Mouse (Mus musculus): Measurements from ENCODE around the gene BC029722. TPM values are rescaled to one million over a fixed set of nuclear protein-coding genes. Genes with fewer than 3 reads are reported as not detected.

The BC029722 gene
- polyA plus RNA-seq, 1 experiment from 2014 or later: 5.6 TPM

Other genes with a start within 250 kb of the BC029722 start
- 77.8 and 81.1 TPM in 2 replicates for gene Gss, start 226.6 kb downstream of the BC029722 start, polyA plus RNA-seq (2015; fragmentation: Nextera tagmentation; extraction: Ambion mirVana)
- gene Myh7b, start 208.2 kb downstream of the BC029722 start, polyA plus RNA-seq (2015; fragmentation: Nextera tagmentation; extraction: Ambion mirVana): 0.94 and 1.7 TPM in 2 replicates
- gene Trpc4ap, start 127.0 kb downstream of the BC029722 start, polyA plus RNA-seq (2015; fragmentation: Nextera tagmentation; extraction: Ambion mirVana): 49.7 and 50.7 TPM in 2 replicates
- gene Edem2, start 90.0 kb downstream of the BC029722 start, polyA plus RNA-seq (2015; fragmentation: Nextera tagmentation; extraction: Ambion mirVana): 29.5 and 30.3 TPM in 2 replicates
- not detected in 2 replicates for gene Gm17581, start 83.6 kb downstream of the BC029722 start, polyA plus RNA-seq (2015; fragmentation: Nextera tagmentation; extraction: Ambion mirVana)
- 0.96 and 1.4 TPM in 2 replicates for gene Procr, start 68.3 kb downstream of the BC029722 start, polyA plus RNA-seq (2015; fragmentation: Nextera tagmentation; extraction: Ambion mirVana)
- gene Mmp24, start 44.1 kb downstream of the BC029722 start, polyA plus RNA-seq (2015; fragmentation: Nextera tagmentation; extraction: Ambion mirVana): not detected in 2 replicates
- 108 TPM in 2 replicates for gene Eif6, start 7.5 kb upstream of the BC029722 start, polyA plus RNA-seq (2015; fragmentation: Nextera tagmentation; extraction: Ambion mirVana)
- gene Fam83c, start 15.4 kb upstream of the BC029722 start, polyA plus RNA-seq (2015; fragmentation: Nextera tagmentation; extraction: Ambion mirVana): 0.08 and 0.14 TPM in 2 replicates
- gene Uqcc1, start 110.9 kb upstream of the BC029722 start, polyA plus RNA-seq (2015; fragmentation: Nextera tagmentation; extraction: Ambion mirVana): 26.5 and 34.1 TPM in 2 replicates
- gene Gm15557, start 121.3 kb upstream of the BC029722 start, polyA plus RNA-seq (2015; fragmentation: Nextera tagmentation; extraction: Ambion mirVana): not detected in 2 replicates
- gene Gdf5, start 125.9 kb upstream of the BC029722 start, polyA plus RNA-seq (2015; fragmentation: Nextera tagmentation; extraction: Ambion mirVana): not detected in 2 replicates
- 6.6 and 7.0 TPM in 2 replicates for gene Cep250, start 137.0 kb upstream of the BC029722 start, polyA plus RNA-seq (2015; fragmentation: Nextera tagmentation; extraction: Ambion mirVana)
- 0.54 and 0.98 TPM in 2 replicates for gene 6430550D23Rik, start 188.6 kb upstream of the BC029722 start, polyA plus RNA-seq (2015; fragmentation: Nextera tagmentation; extraction: Ambion mirVana)
- 93.2 and 93.9 TPM in 2 replicates for gene Ergic3, start 188.6 kb upstream of the BC029722 start, polyA plus RNA-seq (2015; fragmentation: Nextera tagmentation; extraction: Ambion mirVana)
- gene Fer1l4, start 233.5 kb upstream of the BC029722 start, polyA plus RNA-seq (2015; fragmentation: Nextera tagmentation; extraction: Ambion mirVana): not detected in 2 replicates
- 0.54 and 0.72 TPM in 2 replicates for gene Spag4, start 245.7 kb upstream of the BC029722 start, polyA plus RNA-seq (2015; fragmentation: Nextera tagmentation; extraction: Ambion mirVana)

Measured in liver, embryonic 16.5 days (tissue).